Mouse (Mus musculus) v-Abl transformed pro-B cells (cell line): ENCODE measurements around the gene Tns2.

Source experiments
- in situ Hi-C, 2 experiments: fragments of 400-800 bp; cut with MboI; formaldehyde crosslinking; loops; one replicate each; pipeline ENCODE4 v1.15.1; 2025; ENCODE audit not compliant: unreplicated experiment in 2 of 2

The Tns2 gene

GRCm38 (mm10) chr15:102160415-102161060 lies 60.3 kb downstream of the Tns2 start:
- in situ Hi-C loops = no loop called here

- in situ Hi-C loops = no loop called here
These were observed 63.9 kb downstream of the Tns2 start for GRCm38 (mm10) chr15:102163900-102164693.

- in situ Hi-C loops = no loop called here
These were observed 65.4 kb downstream of the Tns2 start for GRCm38 (mm10) chr15:102165468-102166100.
